Mouse (Mus musculus): ENCODE results near the gene Twf2. TPM values are rescaled to one million over a fixed set of nuclear protein-coding genes. Genes with fewer than 3 reads are reported as not detected.
"Not testable (repeated sequence)": the region's sequence is repeated elsewhere in the genome, so short reads cannot be mapped to it uniquely, and the experiment has no call there.

The Twf2 gene
- 10 to 100 TPM; 52.3 to 57.2 TPM for total RNA-seq (2021)

GRCm38 (mm10) chr9:106202819-106203636, at the start of gene Twf2:
Gene Twf2, plus strand, starts transcription at chr9:106203108.
- DNase-seq (ENCODE audit: extremely low spot score in 1 of 2, low spot score in 1 of 2) = peak; percentile 78 to 90

GRCm38 (mm10) chr9:106154106-106154505, 48.8 kb upstream of the Twf2 start:
- no peak for DNase-seq (ENCODE audit: extremely low spot score in 1 of 2, low spot score in 1 of 2)

- peak in 1 of 2 experiments; percentile 53 for DNase-seq (ENCODE audit: extremely low spot score in 1 of 2, low spot score in 1 of 2)
These were observed 46.5 kb upstream of the Twf2 start for GRCm38 (mm10) chr9:106156419-106156818.

- DNase-seq (ENCODE audit: extremely low spot score in 1 of 2, low spot score in 1 of 2) = no peak
These were observed 45.8 kb upstream of the Twf2 start for GRCm38 (mm10) chr9:106156921-106157622.

- no peak for DNase-seq (ENCODE audit: extremely low spot score in 1 of 2, low spot score in 1 of 2)
These were observed 45.3 kb upstream of the Twf2 start for GRCm38 (mm10) chr9:106157623-106157925.

GRCm38 (mm10) chr9:106158037-106158491, 44.8 kb upstream of the Twf2 start, which contains the start of gene Glyctk:
Gene Glyctk, minus strand, starts transcription at chr9:106158138.
- DNase-seq (ENCODE audit: extremely low spot score in 1 of 2, low spot score in 1 of 2) = no peak

GRCm38 (mm10) chr9:106159237-106159636, 43.7 kb upstream of the Twf2 start:
- no peak for DNase-seq (ENCODE audit: extremely low spot score in 1 of 2, low spot score in 1 of 2)

- DNase-seq (ENCODE audit: extremely low spot score in 1 of 2, low spot score in 1 of 2) = peak; percentile 86 to 96
These were observed 43.1 kb upstream of the Twf2 start for GRCm38 (mm10) chr9:106159784-106160301.

- DNase-seq (ENCODE audit: extremely low spot score in 1 of 2, low spot score in 1 of 2) = no peak
These were observed 42.5 kb upstream of the Twf2 start for GRCm38 (mm10) chr9:106160426-106160825.

GRCm38 (mm10) chr9:106166709-106167108, 36.2 kb upstream of the Twf2 start:
- no peak for DNase-seq (ENCODE audit: extremely low spot score in 1 of 2, low spot score in 1 of 2)

- DNase-seq (ENCODE audit: extremely low spot score in 1 of 2, low spot score in 1 of 2) = no peak
These were observed 35.7 kb upstream of the Twf2 start for GRCm38 (mm10) chr9:106167241-106167640.

GRCm38 (mm10) chr9:106167703-106168102, 35.2 kb upstream of the Twf2 start:
- DNase-seq (ENCODE audit: extremely low spot score in 1 of 2, low spot score in 1 of 2) = no peak

- not testable (repeated sequence) for DNase-seq (ENCODE audit: extremely low spot score in 1 of 2, low spot score in 1 of 2)
These were observed 33.9 kb upstream of the Twf2 start for GRCm38 (mm10) chr9:106169006-106169405.

- DNase-seq (ENCODE audit: extremely low spot score in 1 of 2, low spot score in 1 of 2) = no peak
These were observed 33.0 kb upstream of the Twf2 start for GRCm38 (mm10) chr9:106169917-106170316.

GRCm38 (mm10) chr9:106170556-106171345, 32.2 kb upstream of the Twf2 start, which contains the start of gene Wdr82:
Gene Wdr82, plus strand, starts transcription at chr9:106170928.
- DNase-seq (ENCODE audit: extremely low spot score in 1 of 2, low spot score in 1 of 2) = peak; percentile 81 to 85

- peak in 1 of 2 experiments; percentile 63 for DNase-seq (ENCODE audit: extremely low spot score in 1 of 2, low spot score in 1 of 2)
These were observed 31.4 kb upstream of the Twf2 start for GRCm38 (mm10) chr9:106171346-106172158.

- no peak for DNase-seq (ENCODE audit: extremely low spot score in 1 of 2, low spot score in 1 of 2)
These were observed 30.4 kb upstream of the Twf2 start for GRCm38 (mm10) chr9:106172527-106172926.

GRCm38 (mm10) chr9:106173363-106173762, 29.5 kb upstream of the Twf2 start:
- no peak for DNase-seq (ENCODE audit: extremely low spot score in 1 of 2, low spot score in 1 of 2)

- DNase-seq (ENCODE audit: extremely low spot score in 1 of 2, low spot score in 1 of 2) = no peak
These were observed 27.2 kb upstream of the Twf2 start for GRCm38 (mm10) chr9:106175552-106176200.

Measured in layer of hippocampus, postnatal 25 days (tissue).